Mouse (Mus musculus): ENCODE data around the gene Mfsd4b5. TPM values are rescaled to one million over a fixed set of nuclear protein-coding genes. Genes with fewer than 3 reads are reported as not detected.
"Not testable (repeated sequence)": the region's sequence is repeated elsewhere in the genome, so short reads cannot be mapped to it uniquely, and the experiment has no call there.

The Mfsd4b5 gene
- polyA plus RNA-seq, 1 experiment from 2014 or later, result 0.80 TPM

GRCm38 (mm10) chr10:40020401-40020800, 34.0 kb upstream of the Mfsd4b5 start:
- Histone ChIP-seq H3K9me3 (ENCODE audit: control insufficient read depth, low read length) (no peaks in the 10 kb centered on the region), H3K4me2 (replicated peaks; ENCODE audit: low read depth, low read length) (no peak overlapping the region), H3K27me3 (ENCODE audit: control insufficient read depth, insufficient read depth, low read length) (no peaks in the 10 kb centered on the region), H3K9ac (ENCODE audit: low read depth, low read length) (no peak overlapping the region), H3K4me1 (ENCODE audit: control insufficient read depth, insufficient read depth, low read length) (no peaks in the 10 kb centered on the region), H3K4me3 (ENCODE audit: low read length) (no peak overlapping the region), H3K36me3 (ENCODE audit: control insufficient read depth, insufficient read depth, low read length) (no peaks in the 10 kb centered on the region), H3K27ac (ENCODE audit: low read depth, low read length) (no peak overlapping the region)
- 61% methylated on average over 2 of the region's 2 CpGs for WGBS
- no peak for ATAC-seq (ENCODE audit: low FRiP score, low TSS enrichment)

- no peak overlapping the region for H3K4me2 ChIP-seq (replicated peaks; ENCODE audit: low read depth, low read length)
- H3K36me3 ChIP-seq (ENCODE audit: control insufficient read depth, insufficient read depth, low read length), result no peaks in the 10 kb centered on the region
- H3K9ac ChIP-seq (ENCODE audit: low read depth, low read length), result no peak overlapping the region
- no peaks in the 10 kb centered on the region for H3K9me3 ChIP-seq (ENCODE audit: control insufficient read depth, low read length)
- no peak overlapping the region for H3K27ac ChIP-seq (ENCODE audit: low read depth, low read length)
- no peaks in the 10 kb centered on the region for H3K27me3 ChIP-seq (ENCODE audit: control insufficient read depth, insufficient read depth, low read length)
- no peaks in the 10 kb centered on the region for H3K4me1 ChIP-seq (ENCODE audit: control insufficient read depth, insufficient read depth, low read length)
- 61% methylated on average over 3 of the region's 3 CpGs for WGBS
- H3K4me3 ChIP-seq (ENCODE audit: low read length), result no peak overlapping the region
- ATAC-seq (ENCODE audit: low FRiP score, low TSS enrichment), result no peak
Observed at GRCm38 (mm10) chr10:40019492-40019891, 33.0 kb upstream of the Mfsd4b5 start.

DNA sequence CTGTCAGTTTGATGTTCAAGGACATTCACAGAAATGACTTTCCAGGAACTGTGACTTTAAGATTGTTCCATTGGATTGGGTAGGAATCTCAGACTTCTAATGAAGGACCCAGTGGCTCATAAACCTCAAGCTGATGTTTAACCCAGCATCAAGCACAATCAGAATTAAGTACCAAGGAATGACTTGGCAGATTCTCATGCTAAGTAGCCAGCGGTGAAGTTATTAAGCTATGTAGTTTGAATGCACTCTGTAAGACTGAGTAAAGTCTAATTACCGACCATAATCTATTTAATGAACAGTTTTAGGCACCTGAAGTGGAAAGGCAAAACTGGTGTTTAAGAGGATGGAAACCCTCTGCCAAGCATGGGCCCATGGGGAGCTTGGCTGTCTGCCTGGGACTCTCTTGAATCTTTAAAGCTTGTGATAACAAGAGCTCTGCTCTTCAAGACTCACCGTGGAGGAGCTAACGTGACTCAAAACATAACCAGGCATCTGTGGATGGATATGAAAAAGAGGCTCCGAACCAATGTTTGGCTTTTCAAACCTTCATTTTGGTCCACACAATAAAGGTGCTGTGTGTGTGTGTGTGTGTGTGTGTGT, 31.9 kb upstream of the Mfsd4b5 start:
- no peak for ATAC-seq (ENCODE audit: low FRiP score, low TSS enrichment)
- no peaks in the 10 kb centered on the region for H3K9me3 ChIP-seq (ENCODE audit: control insufficient read depth, low read length)
- H3K4me2 ChIP-seq (replicated peaks; ENCODE audit: low read depth, low read length), result no peak overlapping the region
- no peaks in the 10 kb centered on the region for H3K36me3 ChIP-seq (ENCODE audit: control insufficient read depth, insufficient read depth, low read length)
- 80% methylated on average over 5 of the region's 5 CpGs for WGBS
- H3K27me3 ChIP-seq (ENCODE audit: control insufficient read depth, insufficient read depth, low read length), result no peaks in the 10 kb centered on the region
- no peak overlapping the region for H3K27ac ChIP-seq (ENCODE audit: low read depth, low read length)
- H3K4me3 ChIP-seq (ENCODE audit: low read length), result no peak overlapping the region
- H3K4me1 ChIP-seq (ENCODE audit: control insufficient read depth, insufficient read depth, low read length), result no peaks in the 10 kb centered on the region
- H3K9ac ChIP-seq (ENCODE audit: low read depth, low read length), result no peak overlapping the region

DNA sequence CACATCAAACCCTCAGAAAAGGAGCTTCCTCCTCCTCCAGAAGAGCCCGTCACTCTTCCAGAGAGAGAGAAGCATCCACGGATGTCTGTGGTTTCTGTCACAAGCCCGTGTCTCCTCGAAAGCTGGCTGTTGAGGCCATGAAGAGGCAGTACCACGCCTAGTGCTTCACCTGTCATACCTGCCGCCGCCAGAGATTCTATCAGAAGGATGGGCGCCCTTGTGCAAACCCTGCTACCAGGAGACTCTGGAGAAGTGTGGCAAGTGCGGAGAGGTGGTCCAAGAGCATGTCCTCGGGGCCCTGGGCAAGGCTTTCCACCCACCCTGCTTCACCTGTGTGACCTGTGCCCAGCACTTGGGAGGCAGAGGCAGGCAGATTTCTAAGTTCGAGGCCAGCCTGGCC, 23.1 kb upstream of the Mfsd4b5 start:
- Histone ChIP-seq H3K27me3 (ENCODE audit: control insufficient read depth, insufficient read depth, low read length) (no peaks in the 10 kb centered on the region), H3K27ac (ENCODE audit: low read depth, low read length) (no peak overlapping the region), H3K36me3 (ENCODE audit: control insufficient read depth, insufficient read depth, low read length) (no peaks in the 10 kb centered on the region), H3K4me2 (replicated peaks; ENCODE audit: low read depth, low read length) (no peak overlapping the region), H3K9ac (ENCODE audit: low read depth, low read length) (no peak overlapping the region), H3K9me3 (ENCODE audit: control insufficient read depth, low read length) (no peaks in the 10 kb centered on the region), H3K4me3 (ENCODE audit: low read length) (no peak overlapping the region), H3K4me1 (ENCODE audit: control insufficient read depth, insufficient read depth, low read length) (no peaks in the 10 kb centered on the region)
- ATAC-seq (ENCODE audit: low FRiP score, low TSS enrichment), result no peak
- WGBS, result 83% methylated on average over 11 of the region's 11 CpGs

DNA sequence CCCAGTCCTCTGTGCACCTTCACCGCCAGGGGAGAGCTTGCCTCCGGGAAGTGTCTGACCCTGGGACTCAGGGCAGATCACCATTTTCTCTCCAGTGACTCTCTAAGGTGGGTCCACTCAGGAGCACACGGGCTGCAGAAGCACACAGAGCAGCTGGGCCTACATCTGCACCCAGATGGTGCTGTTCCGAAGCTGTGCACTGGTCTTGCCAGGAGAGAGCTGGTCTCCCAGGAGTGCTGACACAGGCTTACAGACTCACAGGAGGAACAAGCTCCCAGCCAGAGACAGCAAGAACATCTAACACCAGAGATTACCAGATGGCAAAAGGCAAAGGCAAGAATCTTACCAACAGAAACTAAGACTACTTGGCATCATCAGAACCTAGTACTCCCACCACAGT, 22.4 kb upstream of the Mfsd4b5 start:
- H3K9ac ChIP-seq (ENCODE audit: low read depth, low read length); H3K4me1 ChIP-seq (ENCODE audit: control insufficient read depth, insufficient read depth, low read length); H3K36me3 ChIP-seq (ENCODE audit: control insufficient read depth, insufficient read depth, low read length); H3K9me3 ChIP-seq (ENCODE audit: control insufficient read depth, low read length); H3K4me2 ChIP-seq (replicated peaks; ENCODE audit: low read depth, low read length); H3K4me3 ChIP-seq (ENCODE audit: low read length); ATAC-seq (ENCODE audit: low FRiP score, low TSS enrichment); H3K27ac ChIP-seq (ENCODE audit: low read depth, low read length); H3K27me3 ChIP-seq (ENCODE audit: control insufficient read depth, insufficient read depth, low read length): not testable (repeated sequence)
- 65% methylated on average over 4 of the region's 4 CpGs for WGBS

DNA sequence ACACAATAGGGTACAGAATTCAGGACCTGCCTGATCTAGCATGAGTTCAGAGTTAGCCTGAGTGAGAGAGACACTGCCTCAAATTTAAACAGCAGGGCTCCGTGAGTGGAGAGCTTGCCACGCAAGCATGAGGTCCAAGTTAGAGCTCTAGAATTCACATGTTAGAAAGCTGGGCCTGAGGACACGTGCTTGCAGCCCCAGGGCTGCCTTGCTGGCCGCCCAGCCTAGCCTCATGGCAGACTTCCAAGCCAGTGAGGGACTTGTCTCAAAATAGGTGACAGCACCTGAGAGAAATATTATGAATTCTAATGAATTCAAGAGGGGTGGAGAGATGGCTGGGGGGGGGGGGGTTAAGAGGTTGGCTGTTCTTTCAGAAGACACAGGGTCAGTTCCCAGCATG, 21.5 kb upstream of the Mfsd4b5 start:
- Histone ChIP-seq H3K4me3 (ENCODE audit: low read length) (no peak overlapping the region), H3K9ac (ENCODE audit: low read depth, low read length) (no peak overlapping the region), H3K4me1 (ENCODE audit: control insufficient read depth, insufficient read depth, low read length) (no peaks in the 10 kb centered on the region), H3K27ac (ENCODE audit: low read depth, low read length) (no peak overlapping the region), H3K36me3 (ENCODE audit: control insufficient read depth, insufficient read depth, low read length) (no peaks in the 10 kb centered on the region), H3K27me3 (ENCODE audit: control insufficient read depth, insufficient read depth, low read length) (no peaks in the 10 kb centered on the region), H3K9me3 (ENCODE audit: control insufficient read depth, low read length) (no peaks in the 10 kb centered on the region), H3K4me2 (replicated peaks; ENCODE audit: low read depth, low read length) (no peak overlapping the region)
- ATAC-seq (ENCODE audit: low FRiP score, low TSS enrichment), result no peak
- WGBS, result 91% methylated on average over 4 of the region's 4 CpGs

DNA sequence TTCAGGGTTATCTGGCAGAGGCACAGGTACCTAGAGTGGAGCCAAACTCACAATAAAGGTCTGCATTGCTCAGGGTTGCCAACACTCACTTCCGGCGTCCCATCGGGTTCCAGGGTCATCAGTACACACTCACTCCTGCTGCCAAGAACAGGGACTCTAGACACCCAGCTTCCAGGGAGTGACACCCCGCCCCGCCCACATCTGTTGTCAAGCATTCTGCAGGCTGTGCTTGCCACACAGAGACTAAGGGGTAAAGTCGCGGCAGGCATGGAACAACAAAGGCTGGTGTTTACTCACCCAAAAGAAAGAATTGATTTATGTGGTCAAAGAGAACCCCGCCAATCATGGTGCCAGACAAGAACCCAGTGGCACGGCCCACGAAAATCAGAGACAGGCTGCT, 20.5 kb upstream of the Mfsd4b5 start:
- Histone ChIP-seq H3K27ac (ENCODE audit: low read depth, low read length) (no peak overlapping the region), H3K36me3 (ENCODE audit: control insufficient read depth, insufficient read depth, low read length) (no peaks in the 10 kb centered on the region), H3K4me3 (ENCODE audit: low read length) (no peak overlapping the region), H3K9me3 (ENCODE audit: control insufficient read depth, low read length) (no peaks in the 10 kb centered on the region), H3K4me2 (replicated peaks; ENCODE audit: low read depth, low read length) (no peak overlapping the region), H3K27me3 (ENCODE audit: control insufficient read depth, insufficient read depth, low read length) (no peaks in the 10 kb centered on the region), H3K4me1 (ENCODE audit: control insufficient read depth, insufficient read depth, low read length) (no peaks in the 10 kb centered on the region), H3K9ac (ENCODE audit: low read depth, low read length) (no peak overlapping the region)
- WGBS, result 68% methylated on average over 10 of the region's 10 CpGs
- ATAC-seq (ENCODE audit: low FRiP score, low TSS enrichment), result no peak

DNA sequence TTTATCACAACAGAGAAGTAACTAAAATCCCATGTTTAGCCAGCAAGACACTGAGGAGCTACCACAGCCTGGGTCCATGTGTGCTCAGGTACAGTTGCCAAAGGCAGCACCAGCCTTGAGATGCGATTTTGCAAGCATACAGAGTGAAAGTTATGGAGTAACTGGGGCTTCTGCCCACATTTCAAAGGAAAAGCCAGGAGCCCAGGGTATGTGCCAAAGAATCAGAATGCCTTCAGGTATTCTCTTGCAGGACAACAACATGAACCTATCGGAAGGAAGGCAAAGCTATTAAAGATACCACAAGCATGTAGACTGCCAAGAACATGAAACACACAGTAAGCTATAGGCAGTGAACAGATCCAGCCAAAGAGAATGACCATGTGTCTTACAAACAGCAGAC, 14.3 kb upstream of the Mfsd4b5 start:
- 95% methylated on average over 2 of the region's 2 CpGs for WGBS

DNA sequence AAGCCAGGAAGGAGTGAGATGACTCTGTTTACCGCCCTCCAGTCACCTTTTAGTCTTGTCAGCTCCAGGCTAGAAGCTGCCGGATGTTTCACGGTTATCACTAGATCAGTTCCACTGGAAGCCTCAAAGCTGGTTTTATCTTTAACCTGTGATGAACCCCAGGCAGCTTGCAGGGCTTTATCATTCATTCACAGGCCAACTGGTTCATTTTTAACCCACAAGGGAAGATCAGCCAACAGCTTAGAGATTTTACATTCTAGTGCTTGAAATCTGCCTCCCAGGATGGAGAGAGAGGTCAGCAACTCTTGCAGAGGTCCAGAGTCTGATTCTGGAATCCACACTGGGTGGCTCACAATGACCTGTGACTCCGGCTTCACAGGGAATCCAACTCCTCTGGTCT, 4.7 kb upstream of the Mfsd4b5 start:
- Histone ChIP-seq H3K4me1 (ENCODE audit: control insufficient read depth, insufficient read depth, low read length) (no peaks in the 10 kb centered on the region), H3K27me3 (ENCODE audit: control insufficient read depth, insufficient read depth, low read length) (no peaks in the 10 kb centered on the region), H3K9ac (ENCODE audit: low read depth, low read length) (no peak overlapping the region), H3K4me3 (ENCODE audit: low read length) (no peak overlapping the region), H3K9me3 (ENCODE audit: control insufficient read depth, low read length) (peaks cover 6% of the 10 kb centered on the region), H3K27ac (ENCODE audit: low read depth, low read length) (no peak overlapping the region), H3K36me3 (ENCODE audit: control insufficient read depth, insufficient read depth, low read length) (no peaks in the 10 kb centered on the region), H3K4me2 (replicated peaks; ENCODE audit: low read depth, low read length) (no peak overlapping the region)
- 61% methylated on average over 4 of the region's 4 CpGs for WGBS
- no peak for ATAC-seq (ENCODE audit: low FRiP score, low TSS enrichment)

More for the DNA sequence above, 14.3 kb upstream of the Mfsd4b5 start:
- no peaks in the 10 kb centered on the region for H3K4me1 ChIP-seq (ENCODE audit: control insufficient read depth, insufficient read depth, low read length)
- ATAC-seq (ENCODE audit: low FRiP score, low TSS enrichment), result no peak
- no peak overlapping the region for H3K4me2 ChIP-seq (replicated peaks; ENCODE audit: low read depth, low read length)
- H3K27me3 ChIP-seq (ENCODE audit: control insufficient read depth, insufficient read depth, low read length), result no peaks in the 10 kb centered on the region
- no peak overlapping the region for H3K4me3 ChIP-seq (ENCODE audit: low read length)
- no peaks in the 10 kb centered on the region for H3K9me3 ChIP-seq (ENCODE audit: control insufficient read depth, low read length)
- no peaks in the 10 kb centered on the region for H3K36me3 ChIP-seq (ENCODE audit: control insufficient read depth, insufficient read depth, low read length)
- no peak overlapping the region for H3K9ac ChIP-seq (ENCODE audit: low read depth, low read length)
- H3K27ac ChIP-seq (ENCODE audit: low read depth, low read length), result no peak overlapping the region

Data from kidney, embryonic 14.5 days (tissue).